Mouse (Mus musculus) G1E (cell line): ENCODE results near the gene Ttc28. TPM values are rescaled to one million over a fixed set of nuclear protein-coding genes. Genes with fewer than 3 reads are reported as not detected.

Source experiments
- ATAC-seq: 2 replicates; pipeline ENCODE4 v1.8.0; 2016; ENCODE audit warnings: mild to moderate bottlenecking; ENCODE audit not compliant: insufficient number of reproducible peaks, poor library complexity, low FRiP score, severe bottlenecking; ENCODE audit errors: extremely low read depth
- DNase-seq: peaks from one replicate; pipeline ENCODE4 v3.0.0; 2012; ENCODE audit warnings: low spot score
- H3K27me3 ChIP-seq: 2 replicates; pipeline ENCODE4 v1.6.1; 2012; ENCODE audit warnings: mild to moderate bottlenecking, low read length, inconsistent platforms; ENCODE audit not compliant: insufficient read depth
- H3K36me3 ChIP-seq: replicated peaks from 2 replicates; pipeline ENCODE3; 2012; ENCODE audit warnings: mild to moderate bottlenecking, inconsistent platforms
- H3K4me1 ChIP-seq: 2 replicates; pipeline ENCODE4 v1.6.1; 2012; ENCODE audit warnings: low read depth, low read length, inconsistent platforms, mixed read lengths; ENCODE audit not compliant: insufficient read depth
- H3K4me3 ChIP-seq: 2 replicates; pipeline ENCODE4 v1.5.1; 2012; ENCODE audit warnings: low read depth, mild to moderate bottlenecking, inconsistent platforms, low read length, moderate library complexity, mixed read lengths
- H3K9me3 ChIP-seq: replicated peaks from 2 replicates; pipeline ENCODE4 v1.6.1; 2012; ENCODE audit warnings: inconsistent platforms
- CTCF ChIP-seq: IDR thresholded peaks from 2 replicates; pipeline ENCODE4 v1.5.1; 2012; ENCODE audit warnings: low read depth, low read length, inconsistent platforms, mixed read lengths
- GATA1 ChIP-seq: IDR thresholded peaks from 2 replicates; pipeline ENCODE4 v1.6.1; 2012; ENCODE audit warnings: borderline replicate concordance, low read length, inconsistent platforms, mixed read lengths
- GATA2 ChIP-seq: IDR thresholded peaks from 2 replicates; pipeline ENCODE4 v1.6.1; 2012; ENCODE audit warnings: low read depth, low read length, inconsistent platforms, borderline replicate concordance
- POLR2AphosphoS5 ChIP-seq: IDR thresholded peaks from 2 replicates; pipeline ENCODE4 v1.6.1; 2012; ENCODE audit warnings: low read depth, low read length, inconsistent platforms; ENCODE audit not compliant: insufficient replicate concordance
- TAL1 ChIP-seq: conservative IDR thresholded peaks from 2 replicates; pipeline ENCODE4 v1.6.1; 2012; ENCODE audit warnings: low read depth, low read length, inconsistent platforms, mixed read lengths
- polyA plus RNA-seq: library from polyadenylated mRNA; stranded (reverse); fragments of >175 nt; gene quantifications from 2 replicates; pipeline ENCODE4 v1.2.3, GENCODE M21; 2012
- total RNA-seq, 2 experiments: library from RNA; stranded (forward) in 1 of 2; stranded (reverse) in 1 of 2; fragments of 200-1000 nt in 1 of 2; fragments of >200 nt in 1 of 2; fragmentation: Nextera tagmentation in 1 of 2; gene quantifications; 2 replicates each; pipeline ENCODE4 v1.2.3; 2014 to 2017

Ttc28 gene
- total and polyA plus RNA-seq, 3 experiments, result 0.28 to 2.0 (median 0.55) TPM

DNA sequence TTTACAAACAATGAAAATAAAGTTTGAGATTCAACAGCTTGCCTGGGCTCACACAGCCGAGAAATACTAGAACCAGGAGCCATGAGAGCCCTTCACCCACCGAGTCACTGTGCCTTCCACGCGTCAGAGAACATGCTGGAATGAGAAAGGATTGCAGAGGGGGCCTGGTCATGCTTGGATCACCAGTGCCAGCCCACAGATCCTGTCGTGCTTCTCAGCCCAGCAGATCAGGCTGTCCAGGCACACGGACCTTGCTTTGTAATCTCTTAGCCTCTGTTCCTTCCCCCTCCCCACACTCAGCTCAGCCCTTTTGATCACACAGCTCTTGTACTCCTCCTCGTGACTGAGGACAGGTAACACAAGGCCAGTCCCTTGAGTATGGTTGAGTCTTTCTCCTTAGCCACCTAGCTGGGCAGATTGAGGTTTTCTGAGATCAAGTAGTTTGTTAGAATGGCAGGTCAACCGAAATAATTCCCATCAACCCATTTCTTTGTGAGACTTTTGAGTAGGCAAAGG is 334.4 kb downstream of the Ttc28 start:
- TF ChIP-seq GATA1, result no peak
- TF ChIP-seq CTCF, result no peak
- no peak for TF ChIP-seq GATA2
- TF ChIP-seq TAL1, result no peak
- no peak for TF ChIP-seq POLR2AphosphoS5
- H3K9me3 ChIP-seq, result no peaks in the 10 kb centered on the region
- H3K4me1 ChIP-seq, result no peaks in the 10 kb centered on the region
- H3K27me3 ChIP-seq, result no peaks in the 10 kb centered on the region
- ATAC-seq, result no peak
- no peak overlapping the region for H3K4me3 ChIP-seq
- H3K36me3 ChIP-seq, result no peaks in the 10 kb centered on the region
- no peak for DNase-seq

DNA sequence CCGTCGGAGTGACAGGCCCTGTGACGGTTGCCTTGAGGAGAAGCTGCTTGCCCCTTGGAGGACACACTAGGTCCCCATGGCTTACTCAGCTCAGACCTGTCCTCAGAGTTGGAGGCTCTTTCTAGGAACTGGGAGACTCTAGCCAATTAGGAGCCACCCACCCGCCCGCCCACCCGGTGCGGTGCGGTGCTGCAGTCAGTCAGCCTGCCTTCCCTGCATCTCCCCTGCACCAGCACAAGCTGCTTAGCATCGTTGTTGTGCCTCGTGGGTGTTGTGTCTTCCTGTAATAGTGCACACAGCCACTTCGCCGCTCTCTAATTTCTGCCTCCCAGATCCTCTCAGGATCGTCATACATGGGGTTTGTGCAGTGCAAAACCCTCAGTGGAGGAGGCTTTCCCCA is 335.3 kb downstream of the Ttc28 start:
- no peaks in the 10 kb centered on the region for H3K4me1 ChIP-seq
- TF ChIP-seq CTCF (no peak), GATA2 (no peak), GATA1 (no peak), TAL1 (no peak), POLR2AphosphoS5 (no peak)
- H3K4me3 ChIP-seq, result no peak overlapping the region
- H3K9me3 ChIP-seq, result no peaks in the 10 kb centered on the region
- DNase-seq (no peak), ATAC-seq (no peak)
- no peaks in the 10 kb centered on the region for H3K36me3 ChIP-seq
- H3K27me3 ChIP-seq, result no peaks in the 10 kb centered on the region

GRCm38 (mm10) chr5:111215722-111216121 is 336.1 kb downstream of the Ttc28 start:
- ATAC-seq, result no peak
- Histone ChIP-seq H3K36me3 (no peaks in the 10 kb centered on the region), H3K4me1 (no peaks in the 10 kb centered on the region), H3K4me3 (no peak overlapping the region), H3K9me3 (no peaks in the 10 kb centered on the region), H3K27me3 (no peaks in the 10 kb centered on the region)
- TF ChIP-seq GATA1, result no peak
- TF ChIP-seq TAL1, result no peak
- TF ChIP-seq GATA2, result no peak
- no peak for TF ChIP-seq CTCF
- no peak for TF ChIP-seq POLR2AphosphoS5
- no peak for DNase-seq

- H3K4me1 ChIP-seq, result no peaks in the 10 kb centered on the region
- H3K36me3 ChIP-seq, result no peaks in the 10 kb centered on the region
- no peak overlapping the region for H3K4me3 ChIP-seq
- no peaks in the 10 kb centered on the region for H3K27me3 ChIP-seq
- no peak for TF ChIP-seq CTCF
- TF ChIP-seq GATA2, result no peak
- no peak for TF ChIP-seq POLR2AphosphoS5
- no peak for TF ChIP-seq GATA1
- TF ChIP-seq TAL1, result no peak
- DNase-seq (no peak), ATAC-seq (no peak)
- no peaks in the 10 kb centered on the region for H3K9me3 ChIP-seq
Observed at GRCm38 (mm10) chr5:111216166-111216565, 336.6 kb downstream of the Ttc28 start.

- no peaks in the 10 kb centered on the region for H3K4me1 ChIP-seq
- H3K4me3 ChIP-seq, result no peak overlapping the region
- ATAC-seq (no peak), DNase-seq (no peak)
- no peaks in the 10 kb centered on the region for H3K36me3 ChIP-seq
- no peaks in the 10 kb centered on the region for H3K9me3 ChIP-seq
- TF ChIP-seq GATA2 (no peak), CTCF (no peak), POLR2AphosphoS5 (no peak), GATA1 (no peak), TAL1 (no peak)
- no peaks in the 10 kb centered on the region for H3K27me3 ChIP-seq
Observed at GRCm38 (mm10) chr5:111217447-111218110, 338.0 kb downstream of the Ttc28 start.

DNA sequence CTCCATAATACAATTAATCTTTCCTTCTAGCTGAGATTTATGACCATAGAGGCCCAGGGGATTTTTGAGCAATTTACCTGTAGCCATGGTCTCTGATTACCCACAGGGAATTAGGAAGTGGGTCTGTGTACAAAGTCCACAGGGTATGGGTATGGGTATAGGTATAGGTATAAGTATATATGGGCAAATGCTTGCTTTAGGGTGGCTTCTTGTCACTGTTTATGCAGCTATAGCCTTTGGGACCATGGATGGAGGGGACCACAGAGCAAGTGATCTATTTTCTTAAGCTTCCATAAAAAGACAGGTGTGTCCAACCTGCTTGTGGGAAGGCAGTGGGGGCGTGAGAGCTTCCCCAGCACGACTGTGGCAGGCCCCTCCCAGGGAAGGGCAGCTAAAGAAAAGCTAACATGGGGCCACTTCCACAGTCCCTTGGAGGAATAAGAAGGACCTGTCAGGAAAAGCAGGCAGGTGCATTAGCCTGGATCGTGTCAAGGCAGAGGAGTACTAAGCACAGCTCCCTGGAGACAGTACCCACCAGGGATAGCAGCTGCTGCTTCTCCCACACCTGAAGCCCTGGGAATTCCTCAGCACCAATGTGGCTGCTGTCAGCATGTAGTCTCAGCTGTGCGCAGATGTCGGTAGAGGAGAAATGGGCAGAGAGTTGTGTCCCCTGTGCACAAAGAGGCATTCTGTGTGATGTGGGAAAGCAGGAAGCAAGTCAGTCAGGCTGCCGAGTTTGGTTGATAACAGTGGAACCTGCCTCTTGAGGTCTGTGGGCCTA is 338.7 kb downstream of the Ttc28 start:
- no peak for ATAC-seq
- H3K27me3 ChIP-seq, result no peaks in the 10 kb centered on the region
- no peaks in the 10 kb centered on the region for H3K36me3 ChIP-seq
- TF ChIP-seq POLR2AphosphoS5 (no peak), GATA1 (no peak), GATA2 (no peak), TAL1 (no peak), CTCF (no peak)
- no peaks in the 10 kb centered on the region for H3K4me1 ChIP-seq
- DNase-seq, result no peak
- no peaks in the 10 kb centered on the region for H3K9me3 ChIP-seq
- H3K4me3 ChIP-seq, result no peak overlapping the region
